Mouse (Mus musculus) myocyte (in vitro differentiated cells): Measurements from ENCODE around the gene Morc3. TPM values are rescaled to one million over a fixed set of nuclear protein-coding genes. Genes with fewer than 3 reads are reported as not detected.

Experiments used
- H3K27me3 ChIP-seq: one replicate; pipeline ENCODE4 v1.6.1; 2011; ENCODE audit not compliant: control insufficient read depth, insufficient read depth, insufficient read length
- H3K36me3 ChIP-seq: one replicate; pipeline ENCODE4 v1.6.1; 2011; ENCODE audit not compliant: control insufficient read depth, insufficient read depth
- H3K4me2 ChIP-seq: one replicate; pipeline ENCODE4 v1.6.1; 2011; ENCODE audit warnings: low read depth, control low read depth
- H3K4me3 ChIP-seq: one replicate; pipeline ENCODE4 v1.5.1; 2011; ENCODE audit warnings: mild to moderate bottlenecking, control low read depth, moderate library complexity
- H3K79me2 ChIP-seq: one replicate; pipeline ENCODE4 v1.6.1; 2011; ENCODE audit not compliant: control insufficient read depth, insufficient read depth
- H3ac ChIP-seq: one replicate; pipeline ENCODE4 v1.6.1; 2011; ENCODE audit not compliant: control insufficient read depth, insufficient read length
- CEBPB ChIP-seq: IDR thresholded peaks from 2 replicates; pipeline ENCODE4 v1.6.1; 2011; ENCODE audit warnings: mild to moderate bottlenecking, moderate library complexity; ENCODE audit not compliant: poor library complexity, insufficient read depth, severe bottlenecking
- E2F4 ChIP-seq: IDR thresholded peaks from one replicate; pipeline ENCODE4 v1.6.1; 2011; ENCODE audit warnings: mild to moderate bottlenecking, control low read depth, moderate library complexity; ENCODE audit not compliant: insufficient read depth
- MAX ChIP-seq: IDR thresholded peaks from one replicate; pipeline ENCODE4 v1.6.1; 2011; ENCODE audit warnings: low read depth, mild to moderate bottlenecking, control low read depth
- MYOD1 ChIP-seq, 3 experiments: IDR thresholded peaks; one replicate each; pipeline ENCODE4 v1.6.1; 2011; ENCODE audit warnings: control low read depth in 2 of 3, low read depth in 2 of 3, mild to moderate bottlenecking in 2 of 3, moderate library complexity in 1 of 3; ENCODE audit not compliant: insufficient read length in 2 of 3, control insufficient read depth in 1 of 3
- MYOG ChIP-seq, 3 experiments: IDR thresholded peaks; one replicate each; pipeline ENCODE4 v1.6.1; 2011; ENCODE audit warnings: control low read depth in 2 of 3, low read depth in 2 of 3, mild to moderate bottlenecking in 2 of 3; ENCODE audit not compliant: insufficient read length in 2 of 3, control insufficient read depth in 1 of 3, insufficient read depth in 1 of 3
- POLR2A ChIP-seq: IDR thresholded peaks from one replicate; pipeline ENCODE4 v1.6.1; 2011; ENCODE audit warnings: low read depth, mild to moderate bottlenecking, control low read depth, moderate library complexity; ENCODE audit not compliant: insufficient read length
- POLR2AphosphoS2 ChIP-seq: IDR thresholded peaks from one replicate; pipeline ENCODE4 v1.6.1; 2011; ENCODE audit warnings: low read depth, control low read depth; ENCODE audit not compliant: insufficient read length
- REST ChIP-seq: IDR thresholded peaks from one replicate; pipeline ENCODE4 v1.6.1; 2011; ENCODE audit warnings: mild to moderate bottlenecking, control low read depth, moderate library complexity; ENCODE audit not compliant: insufficient read depth, insufficient read length
- SRF ChIP-seq: IDR thresholded peaks from one replicate; pipeline ENCODE4 v1.6.1; 2011; ENCODE audit warnings: low read depth; ENCODE audit not compliant: control insufficient read depth, insufficient read length
- TCF12 ChIP-seq: IDR thresholded peaks from one replicate; pipeline ENCODE4 v1.6.1; 2011; ENCODE audit warnings: mild to moderate bottlenecking, control low read depth; ENCODE audit not compliant: poor library complexity, insufficient read depth, severe bottlenecking
- TCF3 ChIP-seq: IDR thresholded peaks from one replicate; pipeline ENCODE4 v1.6.1; 2011; ENCODE audit warnings: low read depth, control low read depth; ENCODE audit not compliant: insufficient read length
- USF1 ChIP-seq: IDR thresholded peaks from one replicate; pipeline ENCODE4 v1.6.1; 2011; ENCODE audit warnings: low read depth, mild to moderate bottlenecking, control low read depth, moderate library complexity
- polyA plus RNA-seq: library from polyadenylated mRNA; unstranded; fragments of >200 nt; fragmentation: generic; extraction: Trizol; gene quantifications from one replicate; pipeline ENCODE4 v1.2.1, GENCODE M21; 2012; ENCODE audit warnings: missing spikeins

The Morc3 gene
- polyA plus RNA-seq, 1 experiment = 10.6 TPM

DNA sequence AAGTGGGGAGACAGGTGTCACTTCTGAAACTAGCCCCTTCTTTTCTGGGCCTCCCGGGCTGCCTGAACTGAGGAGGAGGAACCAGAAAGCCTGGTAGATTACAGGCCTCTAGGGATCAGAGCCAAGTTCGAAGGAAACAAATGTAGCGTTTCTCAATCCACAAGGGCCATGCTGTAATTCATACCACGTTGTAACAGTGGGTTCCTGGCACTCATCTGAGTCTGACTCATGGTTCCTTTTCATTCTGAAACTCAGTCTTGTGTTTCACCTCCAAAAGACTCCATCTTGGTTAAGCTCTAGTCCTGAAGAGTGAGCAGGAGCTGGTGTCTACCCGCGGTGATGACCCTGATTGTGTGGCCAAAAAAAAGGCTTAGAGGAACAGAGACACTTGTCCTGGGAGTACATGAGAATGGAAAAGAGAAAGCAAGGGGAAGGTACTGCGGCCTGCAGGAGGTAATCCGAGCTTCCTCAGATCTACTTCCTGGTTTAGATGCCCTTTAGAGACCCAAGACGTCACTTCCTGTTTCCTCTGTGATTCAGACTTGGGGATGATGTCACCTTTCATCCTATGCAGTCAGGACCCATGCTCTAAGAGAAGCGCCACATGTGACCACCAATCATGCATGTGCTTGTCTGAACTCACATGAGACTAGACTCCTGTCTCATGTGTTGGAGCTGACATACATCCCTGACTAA is 82.1 kb downstream of the Morc3 start:
- TF ChIP-seq TCF3 = no peak
- TF ChIP-seq MYOG (IDR thresholded peaks at IDR 0.05; ENCODE audit: control insufficient read depth in 1 of 3, insufficient read depth in 1 of 3, insufficient read length in 2 of 3, low read depth in 2 of 3) = no peak
- TF ChIP-seq CEBPB = no peak
- TF ChIP-seq TCF12 = no peak
- no peak for TF ChIP-seq E2F4
- peak; percentile 20 for TF ChIP-seq USF1
- no peak for TF ChIP-seq MYOD1 (IDR thresholded peaks at IDR 0.05; ENCODE audit: control insufficient read depth in 1 of 3, insufficient read length in 2 of 3, low read depth in 2 of 3)
- TF ChIP-seq SRF = no peak
- no peak for TF ChIP-seq REST
- Histone ChIP-seq H3K79me2 (no peaks in the 10 kb centered on the region), H3K4me2 (peak overlapping the region; percentile 22), H3K27me3 (no peaks in the 10 kb centered on the region), H3K36me3 (no peaks in the 10 kb centered on the region), H3K4me3 (no peak overlapping the region), H3ac (no peak overlapping the region)

DNA sequence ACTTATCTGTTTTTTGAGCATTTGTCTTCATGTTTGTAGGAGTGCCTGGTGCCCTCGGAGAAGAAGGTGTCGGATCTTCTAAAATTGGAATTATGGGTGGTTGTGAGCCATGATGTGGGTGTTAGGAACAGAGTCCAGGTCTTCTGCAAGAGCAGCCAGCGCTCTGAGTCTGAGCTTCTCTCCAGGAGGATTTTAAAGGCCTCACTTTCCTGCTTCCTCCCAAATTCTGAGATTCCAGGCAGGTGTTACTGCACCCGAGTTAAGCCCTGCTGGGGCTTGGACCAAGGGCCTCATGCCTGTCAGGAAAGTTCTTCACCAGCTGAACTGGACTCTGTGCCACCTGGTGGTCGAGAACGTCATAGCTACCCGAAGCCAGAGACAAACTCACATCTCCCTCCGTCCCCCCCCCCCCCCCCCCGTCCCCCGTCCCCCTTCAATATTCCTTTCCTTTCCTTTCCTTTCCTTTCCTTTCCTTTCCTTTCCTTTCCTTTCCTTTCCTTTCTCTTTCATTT is 83.5 kb downstream of the Morc3 start:
- Histone ChIP-seq H3K4me2 (no peak overlapping the region), H3K36me3 (no peaks in the 10 kb centered on the region), H3K27me3 (no peaks in the 10 kb centered on the region), H3K79me2 (no peaks in the 10 kb centered on the region), H3K4me3 (no peak overlapping the region), H3ac (no peak overlapping the region)
- TF ChIP-seq SRF = no peak
- TF ChIP-seq POLR2AphosphoS2 = no peak
- no peak for TF ChIP-seq TCF12
- TF ChIP-seq TCF3 = no peak
- no peak for TF ChIP-seq CEBPB
- no peak for TF ChIP-seq MAX
- TF ChIP-seq MYOG (IDR thresholded peaks at IDR 0.05; ENCODE audit: control insufficient read depth in 1 of 3, insufficient read depth in 1 of 3, insufficient read length in 2 of 3, low read depth in 2 of 3) = no peak
- TF ChIP-seq REST = no peak
- TF ChIP-seq E2F4 = no peak
- TF ChIP-seq MYOD1 (IDR thresholded peaks at IDR 0.05; ENCODE audit: control insufficient read depth in 1 of 3, insufficient read length in 2 of 3, low read depth in 2 of 3) = no peak
- no peak for TF ChIP-seq USF1

DNA sequence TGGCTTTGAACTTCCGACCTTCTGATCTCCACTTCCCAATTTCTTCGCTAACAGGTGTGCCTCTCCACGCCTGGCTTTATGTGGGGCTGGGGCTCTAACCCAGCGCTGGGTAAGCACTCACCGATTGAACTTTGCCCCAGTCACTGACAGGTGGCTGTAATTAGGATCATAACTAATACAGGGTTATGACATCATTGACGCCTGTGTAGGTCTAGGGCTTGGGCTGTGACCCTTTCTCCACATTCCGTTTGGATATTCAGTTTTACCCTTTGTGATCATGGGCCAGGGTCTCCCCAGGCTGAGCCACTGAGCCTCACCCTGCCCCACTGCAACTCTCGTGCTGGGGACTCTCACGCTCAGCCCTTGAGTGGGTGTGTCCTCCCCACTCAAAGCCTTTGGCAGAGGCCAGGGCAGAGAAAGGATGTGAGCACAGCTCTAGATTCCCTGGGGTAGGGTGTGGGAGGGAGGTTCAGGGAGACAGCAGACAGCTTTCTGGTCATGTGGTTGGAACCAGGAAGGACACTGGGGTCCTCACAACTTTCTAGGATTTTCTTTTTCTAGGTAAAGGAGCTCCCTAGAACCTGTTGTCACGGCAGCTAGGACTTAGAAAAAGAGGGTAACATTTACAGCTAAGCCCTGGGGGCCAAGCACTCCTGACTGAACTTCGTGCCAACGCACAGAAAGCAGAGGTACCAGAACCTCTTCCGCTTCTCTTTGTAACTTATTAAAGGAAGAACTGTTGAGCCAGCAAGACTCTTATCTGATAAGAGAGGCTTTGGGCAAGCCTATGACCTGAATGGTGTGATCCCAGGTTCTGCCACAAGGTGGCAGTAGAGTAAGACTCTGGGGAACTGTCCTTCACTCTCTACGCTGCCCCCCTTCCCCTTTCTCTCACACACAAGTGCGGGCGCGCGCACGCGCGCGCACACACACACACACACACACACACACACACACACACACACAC is 86.1 kb downstream of the Morc3 start:
- no peaks in the 10 kb centered on the region for H3K79me2 ChIP-seq
- no peaks in the 10 kb centered on the region for H3K27me3 ChIP-seq
- TF ChIP-seq TCF12 (no peak), USF1 (no peak), TCF3 (no peak), SRF (no peak), MYOD1 (IDR thresholded peaks at IDR 0.05; ENCODE audit: control insufficient read depth in 1 of 3, insufficient read length in 2 of 3, low read depth in 2 of 3) (no peak), CEBPB (no peak), POLR2AphosphoS2 (no peak), POLR2A (no peak), MAX (no peak), E2F4 (no peak), REST (no peak), MYOG (IDR thresholded peaks at IDR 0.05; ENCODE audit: control insufficient read depth in 1 of 3, insufficient read depth in 1 of 3, insufficient read length in 2 of 3, low read depth in 2 of 3) (no peak)
- peak overlapping the region; percentile 62 for H3K4me2 ChIP-seq
- no peak overlapping the region for H3K4me3 ChIP-seq
- H3ac ChIP-seq = no peak overlapping the region
- no peaks in the 10 kb centered on the region for H3K36me3 ChIP-seq

DNA sequence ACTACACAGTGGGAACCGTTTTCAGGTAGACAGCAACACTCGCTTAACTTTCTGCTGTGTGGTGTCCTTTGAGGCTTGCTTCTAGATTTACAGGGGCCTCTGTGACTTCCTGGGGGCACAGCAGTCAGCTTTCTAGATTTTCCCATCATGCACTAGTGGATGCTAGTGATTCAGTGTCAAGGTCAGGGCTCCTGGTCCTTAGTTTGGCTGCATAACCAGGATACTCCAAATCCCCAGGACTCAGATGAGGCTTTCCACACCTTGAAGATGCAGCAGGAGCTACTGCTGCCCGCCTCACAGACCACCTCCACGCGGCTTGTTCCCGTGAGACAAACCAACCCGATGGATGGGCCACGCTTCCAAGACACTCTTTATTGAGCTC is 86.7 kb downstream of the Morc3 start:
- Histone ChIP-seq H3K4me2 (peak overlapping the region; percentile 62), H3K27me3 (no peaks in the 10 kb centered on the region), H3K79me2 (no peaks in the 10 kb centered on the region), H3K36me3 (no peaks in the 10 kb centered on the region), H3K4me3 (no peak overlapping the region), H3ac (no peak overlapping the region)
- no peak for TF ChIP-seq USF1
- TF ChIP-seq MAX = no peak
- TF ChIP-seq CEBPB = no peak
- TF ChIP-seq TCF12 = no peak
- no peak for TF ChIP-seq TCF3
- no peak for TF ChIP-seq REST
- no peak for TF ChIP-seq POLR2A
- no peak for TF ChIP-seq MYOD1 (IDR thresholded peaks at IDR 0.05; ENCODE audit: control insufficient read depth in 1 of 3, insufficient read length in 2 of 3, low read depth in 2 of 3)
- no peak for TF ChIP-seq E2F4
- TF ChIP-seq SRF = no peak
- TF ChIP-seq POLR2AphosphoS2 = no peak
- TF ChIP-seq MYOG (IDR thresholded peaks at IDR 0.05; ENCODE audit: control insufficient read depth in 1 of 3, insufficient read depth in 1 of 3, insufficient read length in 2 of 3, low read depth in 2 of 3) = no peak
